ENCODE assay signal across 8 mouse cellular contexts in genomic region chr11:98358161-98359083, GRCm38 (mm10). TPM values are rescaled to one million over a fixed set of nuclear protein-coding genes. Genes with fewer than 3 reads are reported as not detected.
DNase-seq lines count a peak whose midpoint lies in the region; ATAC-seq and TF ChIP-seq lines count a peak whose summit lies in the region.

TSS of gene Stard3 (plus strand) at chr11:98358368.

- no peaks in the 10 kb centered on the region for H3K36me3 ChIP-seq in forebrain, postnatal 0 days (ENCODE audit: insufficient read depth)

- peaks cover 5% of the 10 kb centered on the region; the same call in 1 of the 2 replicates for H3K4me1 ChIP-seq in cerebellum, adult 2 months (ENCODE audit: control insufficient read depth, insufficient read depth, low read length)
- peaks cover 15% of the 10 kb centered on the region; the same call in 1 of the 2 replicates for H3K4me1 ChIP-seq in forebrain, postnatal 0 days (ENCODE audit: insufficient read depth)

- under 1% methylated on average over 60 of the region's 60 CpGs for WGBS in cerebellum, adult 2 months
- WGBS in forebrain, postnatal 0 days, result 1% methylated on average over 60 of the region's 60 CpGs

- peak within 1 kb of the TSS; percentile 88 for H3K4me3 ChIP-seq in cerebellum, adult 2 months (replicated peaks; ENCODE audit: insufficient read depth, low read depth, low read length)
- peak within 1 kb of the TSS; percentile 62 for H3K4me3 ChIP-seq in forebrain, postnatal 0 days (ENCODE audit: low read depth, low read length)

- no peaks in the 10 kb centered on the region for H3K27me3 ChIP-seq in cerebellum, adult 2 months (ENCODE audit: control insufficient read depth, insufficient read depth, low read length)
- no peaks in the 10 kb centered on the region for H3K27me3 ChIP-seq in forebrain, postnatal 0 days (ENCODE audit: insufficient read depth, low read length)

- peak; percentile 60 for TF ChIP-seq POLR2A in cerebellum, adult 2 months (IDR thresholded peaks at IDR 0.05; ENCODE audit: borderline replicate concordance, insufficient read depth, low read length)

- peak; percentile 96 for DNase-seq in Muller cell, postnatal 12 days (ENCODE audit: inconsistent ontology term)
- DNase-seq in cerebellum, adult 2 months, result peak; percentile 85 to 90
- DNase-seq in forebrain, postnatal 0 days, result peak; percentile 93
- DNase-seq in layer of hippocampus, adult 9-11 months, result peak; percentile 91
- DNase-seq in lung, postnatal 14 days, result peak; percentile 92
- DNase-seq in ovary, postnatal 36 days (ENCODE audit: low spot score), result peak; percentile 88
- peak; percentile 96 for DNase-seq in thymus, postnatal 14 days

- TF ChIP-seq CTCF in cerebellum, adult 2 months (IDR thresholded peaks at IDR 0.05; ENCODE audit: borderline replicate concordance, insufficient read depth, low read depth, low read length), result no peak
- no peak for TF ChIP-seq CTCF in forebrain, postnatal 0 days (IDR thresholded peaks at IDR 0.05; ENCODE audit: low read depth)

- peak; percentile 93 for ATAC-seq in forebrain, postnatal 0 days
- peak; percentile 68 to 71 for ATAC-seq in hematopoietic stem cell, adult 5-6 weeks (replicated peaks in 1 of 2; ENCODE audit: insufficient read depth in 1 of 2, low FRiP score in 2 of 2, low TSS enrichment in 1 of 2, low read depth in 1 of 2, poor library complexity in 2 of 2, severe bottlenecking in 2 of 2)

- H3K9ac ChIP-seq in forebrain, postnatal 0 days, result peak within 1 kb of the TSS; percentile 63

- peak within 1 kb of the TSS; percentile 77 for H3K4me2 ChIP-seq in forebrain, postnatal 0 days (ENCODE audit: low read depth)

- peak within 1 kb of the TSS; percentile 69 for H3K27ac ChIP-seq in cerebellum, adult 2 months (ENCODE audit: insufficient read depth, low read length)
- peak within 1 kb of the TSS; percentile 86 for H3K27ac ChIP-seq in forebrain, postnatal 0 days (ENCODE audit: low read depth, low read length)

- H3K9me3 ChIP-seq in forebrain, postnatal 0 days (ENCODE audit: low read length), result no peaks in the 10 kb centered on the region

RNA-seq across cellular contexts. Expression of gene Stard3, which starts in this region (rescaled TPM):
- polyA plus RNA-seq in cerebellum, adult 2 months (2012; rRNA removed), result 53.5 and 56.1 TPM in 2 replicates
- total RNA-seq in forebrain, postnatal 0 days (2014; rRNA removed), result 36.2 and 39.4 TPM in 2 replicates
- polyA plus RNA-seq in forebrain, postnatal 0 days (2015; fragmentation: Nextera tagmentation; extraction: Ambion mirVana), result 31.6 and 32.2 TPM in 2 replicates
- total RNA-seq in hematopoietic stem cell, adult 5-6 weeks (2017), result 16.5 and 24.5 TPM in 2 replicates

Comparison
In these comparisons a context has a peak if more than half of its experiments do, and no peak if none do; other contexts are left out.
1. Peak in every context shown above with its lines: DNase-seq, ATAC-seq, H3K4me3 ChIP-seq and H3K27ac ChIP-seq.